Mouse (Mus musculus): ENCODE results near the gene Tmem100. TPM values are rescaled to one million over a fixed set of nuclear protein-coding genes. Genes with fewer than 3 reads are reported as not detected.

Tmem100 gene
- polyA plus RNA-seq, 1 experiment from 2014 or later = 17.7 TPM

- ATAC-seq (replicated peaks; ENCODE audit: insufficient number of reproducible peaks, low FRiP score, low TSS enrichment, low read depth) = no peak
- Histone ChIP-seq H3K9me3 (replicated peaks; ENCODE audit: control insufficient read depth, low read length) (no peaks in the 10 kb centered on the region), H3K36me3 (replicated peaks; ENCODE audit: control insufficient read depth, insufficient read depth, low read depth, low read length) (no peaks in the 10 kb centered on the region), H3K4me2 (ENCODE audit: low read depth, low read length) (no peak overlapping the region), H3K4me3 (ENCODE audit: low read depth, low read length) (no peak overlapping the region), H3K4me1 (ENCODE audit: control insufficient read depth, insufficient read depth, low read length) (no peaks in the 10 kb centered on the region), H3K9ac (replicated peaks; ENCODE audit: low read length) (no peak overlapping the region), H3K27me3 (ENCODE audit: control insufficient read depth, insufficient read depth, low read length) (no peaks in the 10 kb centered on the region), H3K27ac (replicated peaks; ENCODE audit: low read depth, low read length) (no peak overlapping the region)
- no peak for DNase-seq (ENCODE audit: low spot score)
- 83% methylated on average over 2 of the region's 2 CpGs for WGBS
Measured at GRCm38 (mm10) chr11:89994706-89995105, 35.4 kb upstream of the Tmem100 start.

- WGBS = 90% methylated on average over 5 of the region's 5 CpGs
- Histone ChIP-seq H3K9me3 (replicated peaks; ENCODE audit: control insufficient read depth, low read length) (no peaks in the 10 kb centered on the region), H3K27ac (replicated peaks; ENCODE audit: low read depth, low read length) (no peak overlapping the region), H3K4me3 (ENCODE audit: low read depth, low read length) (no peak overlapping the region), H3K27me3 (ENCODE audit: control insufficient read depth, insufficient read depth, low read length) (no peaks in the 10 kb centered on the region), H3K36me3 (replicated peaks; ENCODE audit: control insufficient read depth, insufficient read depth, low read depth, low read length) (no peaks in the 10 kb centered on the region), H3K4me1 (ENCODE audit: control insufficient read depth, insufficient read depth, low read length) (no peaks in the 10 kb centered on the region), H3K9ac (replicated peaks; ENCODE audit: low read length) (no peak overlapping the region), H3K4me2 (ENCODE audit: low read depth, low read length) (no peak overlapping the region)
- DNase-seq (ENCODE audit: low spot score) (no peak), ATAC-seq (replicated peaks; ENCODE audit: insufficient number of reproducible peaks, low FRiP score, low TSS enrichment, low read depth) (no peak)
Measured at GRCm38 (mm10) chr11:89995596-89995995, 34.6 kb upstream of the Tmem100 start.

GRCm38 (mm10) chr11:89996406-89996805 lies 33.7 kb upstream of the Tmem100 start:
- Histone ChIP-seq H3K4me2 (ENCODE audit: low read depth, low read length) (no peak overlapping the region), H3K4me1 (ENCODE audit: control insufficient read depth, insufficient read depth, low read length) (no peaks in the 10 kb centered on the region), H3K36me3 (replicated peaks; ENCODE audit: control insufficient read depth, insufficient read depth, low read depth, low read length) (no peaks in the 10 kb centered on the region), H3K9me3 (replicated peaks; ENCODE audit: control insufficient read depth, low read length) (no peaks in the 10 kb centered on the region), H3K4me3 (ENCODE audit: low read depth, low read length) (no peak overlapping the region), H3K27me3 (ENCODE audit: control insufficient read depth, insufficient read depth, low read length) (no peaks in the 10 kb centered on the region), H3K27ac (replicated peaks; ENCODE audit: low read depth, low read length) (no peak overlapping the region), H3K9ac (replicated peaks; ENCODE audit: low read length) (no peak overlapping the region)
- ATAC-seq (replicated peaks; ENCODE audit: insufficient number of reproducible peaks, low FRiP score, low TSS enrichment, low read depth) (no peak), DNase-seq (ENCODE audit: low spot score) (no peak)
- WGBS = 85% methylated on average over 4 of the region's 4 CpGs

GRCm38 (mm10) chr11:89996856-89997255 lies 33.3 kb upstream of the Tmem100 start:
- Histone ChIP-seq H3K27me3 (ENCODE audit: control insufficient read depth, insufficient read depth, low read length) (no peaks in the 10 kb centered on the region), H3K4me3 (ENCODE audit: low read depth, low read length) (no peak overlapping the region), H3K36me3 (replicated peaks; ENCODE audit: control insufficient read depth, insufficient read depth, low read depth, low read length) (no peaks in the 10 kb centered on the region), H3K27ac (replicated peaks; ENCODE audit: low read depth, low read length) (no peak overlapping the region), H3K4me2 (ENCODE audit: low read depth, low read length) (no peak overlapping the region), H3K9ac (replicated peaks; ENCODE audit: low read length) (no peak overlapping the region), H3K9me3 (replicated peaks; ENCODE audit: control insufficient read depth, low read length) (no peaks in the 10 kb centered on the region), H3K4me1 (ENCODE audit: control insufficient read depth, insufficient read depth, low read length) (no peaks in the 10 kb centered on the region)
- no peak for DNase-seq (ENCODE audit: low spot score)
- WGBS = 94% methylated on average over 7 of the region's 7 CpGs
- ATAC-seq (replicated peaks; ENCODE audit: insufficient number of reproducible peaks, low FRiP score, low TSS enrichment, low read depth) = no peak

- Histone ChIP-seq H3K9ac (replicated peaks; ENCODE audit: low read length) (no peak overlapping the region), H3K4me2 (ENCODE audit: low read depth, low read length) (no peak overlapping the region), H3K9me3 (replicated peaks; ENCODE audit: control insufficient read depth, low read length) (no peaks in the 10 kb centered on the region), H3K4me3 (ENCODE audit: low read depth, low read length) (no peak overlapping the region), H3K27me3 (ENCODE audit: control insufficient read depth, insufficient read depth, low read length) (no peaks in the 10 kb centered on the region), H3K4me1 (ENCODE audit: control insufficient read depth, insufficient read depth, low read length) (no peaks in the 10 kb centered on the region), H3K27ac (replicated peaks; ENCODE audit: low read depth, low read length) (no peak overlapping the region), H3K36me3 (replicated peaks; ENCODE audit: control insufficient read depth, insufficient read depth, low read depth, low read length) (no peaks in the 10 kb centered on the region)
- ATAC-seq (replicated peaks; ENCODE audit: insufficient number of reproducible peaks, low FRiP score, low TSS enrichment, low read depth) (no peak), DNase-seq (ENCODE audit: low spot score) (no peak)
- WGBS = 90% methylated on average over 18 of the region's 18 CpGs
Measured at GRCm38 (mm10) chr11:89998996-89999770, 31.0 kb upstream of the Tmem100 start.

- DNase-seq (ENCODE audit: low spot score) (no peak), ATAC-seq (replicated peaks; ENCODE audit: insufficient number of reproducible peaks, low FRiP score, low TSS enrichment, low read depth) (no peak)
- Histone ChIP-seq H3K4me1 (ENCODE audit: control insufficient read depth, insufficient read depth, low read length) (no peaks in the 10 kb centered on the region), H3K36me3 (replicated peaks; ENCODE audit: control insufficient read depth, insufficient read depth, low read depth, low read length) (no peaks in the 10 kb centered on the region), H3K4me2 (ENCODE audit: low read depth, low read length) (no peak overlapping the region), H3K9me3 (replicated peaks; ENCODE audit: control insufficient read depth, low read length) (no peaks in the 10 kb centered on the region), H3K9ac (replicated peaks; ENCODE audit: low read length) (no peak overlapping the region), H3K27me3 (ENCODE audit: control insufficient read depth, insufficient read depth, low read length) (no peaks in the 10 kb centered on the region), H3K4me3 (ENCODE audit: low read depth, low read length) (no peak overlapping the region), H3K27ac (replicated peaks; ENCODE audit: low read depth, low read length) (no peak overlapping the region)
- 90% methylated on average over 4 of the region's 4 CpGs for WGBS
Measured at GRCm38 (mm10) chr11:90000666-90001065, 29.5 kb upstream of the Tmem100 start.

- Histone ChIP-seq H3K4me3 (ENCODE audit: low read depth, low read length) (no peak overlapping the region), H3K27ac (replicated peaks; ENCODE audit: low read depth, low read length) (no peak overlapping the region), H3K4me2 (ENCODE audit: low read depth, low read length) (no peak overlapping the region; the same call in 1 of the 2 replicates), H3K4me1 (ENCODE audit: control insufficient read depth, insufficient read depth, low read length) (no peaks in the 10 kb centered on the region), H3K9ac (replicated peaks; ENCODE audit: low read length) (no peak overlapping the region), H3K9me3 (replicated peaks; ENCODE audit: control insufficient read depth, low read length) (no peaks in the 10 kb centered on the region), H3K27me3 (ENCODE audit: control insufficient read depth, insufficient read depth, low read length) (no peaks in the 10 kb centered on the region), H3K36me3 (replicated peaks; ENCODE audit: control insufficient read depth, insufficient read depth, low read depth, low read length) (no peaks in the 10 kb centered on the region)
- DNase-seq (ENCODE audit: low spot score) (no peak), ATAC-seq (replicated peaks; ENCODE audit: insufficient number of reproducible peaks, low FRiP score, low TSS enrichment, low read depth) (no peak)
- 83% methylated on average over 10 of the region's 10 CpGs for WGBS
Measured at GRCm38 (mm10) chr11:90001396-90002230, 28.5 kb upstream of the Tmem100 start.

All from embryonic facial prominence, embryonic 11.5 days (tissue).